Mouse (Mus musculus) liver, embryonic 15.5 days (tissue): ENCODE measurements around the gene Rap2a. TPM values are rescaled to one million over a fixed set of nuclear protein-coding genes. Genes with fewer than 3 reads are reported as not detected.

ENCODE experiments used
- ATAC-seq: fragments of 200-750 bp; cut with Nextera tagmentation; 2 replicates; pipeline ENCODE4 v1.8.0; 2017; ENCODE audit warnings: moderate number of reproducible peaks, mild to moderate bottlenecking, moderate library complexity; ENCODE audit not compliant: insufficient read depth
- H3K27ac ChIP-seq: fragments of 300-500 bp; sonication (generic); replicated peaks from 2 replicates; pipeline ENCODE4 v1.5.1; 2015; ENCODE audit warnings: mild to moderate bottlenecking, inconsistent platforms
- H3K27me3 ChIP-seq: fragments of 300-500 bp; sonication (generic); 2 replicates; pipeline ENCODE4 v1.6.1; 2015; ENCODE audit warnings: mild to moderate bottlenecking, inconsistent platforms
- H3K36me3 ChIP-seq: fragments of 300-500 bp; sonication (generic); replicated peaks from 2 replicates; pipeline ENCODE4 v1.6.1; 2015; ENCODE audit warnings: moderate library complexity, mild to moderate bottlenecking, inconsistent platforms
- H3K4me1 ChIP-seq: fragments of 300-500 bp; sonication (generic); replicated peaks from 2 replicates; pipeline ENCODE4 v1.6.1; 2015; ENCODE audit warnings: inconsistent platforms
- H3K4me2 ChIP-seq: fragments of 300-500 bp; sonication (generic); 2 replicates; pipeline ENCODE4 v1.6.1; 2015; ENCODE audit warnings: moderate library complexity, mild to moderate bottlenecking, inconsistent platforms
- H3K4me3 ChIP-seq: fragments of 300-500 bp; sonication (generic); replicated peaks from 2 replicates; pipeline ENCODE4 v1.5.1; 2015; ENCODE audit warnings: mild to moderate bottlenecking, inconsistent platforms
- H3K9ac ChIP-seq: fragments of 300-500 bp; sonication (generic); 2 replicates; pipeline ENCODE4 v1.6.1; 2015; ENCODE audit warnings: moderate library complexity, mild to moderate bottlenecking, inconsistent platforms
- H3K9me3 ChIP-seq: fragments of 300-500 bp; sonication (generic); replicated peaks from 2 replicates; pipeline ENCODE4 v1.6.1; 2016; ENCODE audit warnings: inconsistent platforms
- WGBS: fragments of 180-500 bp; shearing (Covaris S2); methylation state at CpG from one replicate; pipeline ENCODE4 v1.1.7; 2015; ENCODE audit warnings: mixed read lengths; ENCODE audit not compliant: insufficient replicate concordance; 5-methylcytosine and 5-hydroxymethylcytosine counted together
- polyA plus RNA-seq: library from polyadenylated mRNA; unstranded; fragments of >200 nt; fragmentation: Nextera tagmentation; extraction: Ambion mirVana; gene quantifications from 2 replicates; pipeline ENCODE4 v1.2.1, GENCODE M21; 2015

Rap2a gene
- 2.5 and 2.8 TPM in 2 replicates for polyA plus RNA-seq

- Histone ChIP-seq H3K27ac (peak within 1 kb of the TSS; percentile 92), H3K4me2 (peak within 1 kb of the TSS; percentile 92), H3K27me3 (peaks cover 23% of the 10 kb centered on the region), H3K4me3 (peak within 1 kb of the TSS; percentile 70), H3K36me3 (no peaks in the 10 kb centered on the region), H3K9ac (peak within 1 kb of the TSS; percentile 68), H3K4me1 (peaks cover 33% of the 10 kb centered on the region), H3K9me3 (no peaks in the 10 kb centered on the region)
- ATAC-seq: peak; percentile 81
- under 1% methylated on average over 76 of the region's 78 CpGs for WGBS
Measured at GRCm38 (mm10) chr14:120477982-120478568, at the start of gene Rap2a. Gene Rap2a (plus strand): TSS chr14:120478444.

- Histone ChIP-seq H3K27me3 (no peaks in the 10 kb centered on the region), H3K4me1 (no peaks in the 10 kb centered on the region), H3K27ac (no peak overlapping the region), H3K9me3 (no peaks in the 10 kb centered on the region), H3K4me3 (no peak overlapping the region), H3K36me3 (peaks cover 26% of the 10 kb centered on the region), H3K9ac (no peak overlapping the region), H3K4me2 (no peak overlapping the region)
- no peak for ATAC-seq
- WGBS: 57% methylated on average over 5 of the region's 5 CpGs
Measured at GRCm38 (mm10) chr14:120428497-120428896, 49.7 kb upstream of the Rap2a start.

GRCm38 (mm10) chr14:120432773-120433172 is 45.5 kb upstream of the Rap2a start:
- ATAC-seq: no peak

GRCm38 (mm10) chr14:120433931-120434398 is 44.3 kb upstream of the Rap2a start:
- H3K27me3 ChIP-seq: no peaks in the 10 kb centered on the region
- no peak overlapping the region for H3K9ac ChIP-seq
- H3K4me1 ChIP-seq: no peaks in the 10 kb centered on the region
- WGBS: 54% methylated on average over 8 of the region's 8 CpGs
- H3K27ac ChIP-seq: no peak overlapping the region
- no peak overlapping the region for H3K4me2 ChIP-seq
- H3K4me3 ChIP-seq: no peak overlapping the region
- H3K9me3 ChIP-seq: no peaks in the 10 kb centered on the region
- ATAC-seq: no peak
- H3K36me3 ChIP-seq: no peaks in the 10 kb centered on the region

More at GRCm38 (mm10) chr14:120432773-120433172, 45.5 kb upstream of the Rap2a start:
- Histone ChIP-seq H3K27me3 (no peaks in the 10 kb centered on the region), H3K4me3 (no peak overlapping the region), H3K4me1 (no peaks in the 10 kb centered on the region), H3K9ac (no peak overlapping the region), H3K9me3 (no peaks in the 10 kb centered on the region), H3K27ac (no peak overlapping the region), H3K4me2 (no peak overlapping the region), H3K36me3 (no peaks in the 10 kb centered on the region)

DNA sequence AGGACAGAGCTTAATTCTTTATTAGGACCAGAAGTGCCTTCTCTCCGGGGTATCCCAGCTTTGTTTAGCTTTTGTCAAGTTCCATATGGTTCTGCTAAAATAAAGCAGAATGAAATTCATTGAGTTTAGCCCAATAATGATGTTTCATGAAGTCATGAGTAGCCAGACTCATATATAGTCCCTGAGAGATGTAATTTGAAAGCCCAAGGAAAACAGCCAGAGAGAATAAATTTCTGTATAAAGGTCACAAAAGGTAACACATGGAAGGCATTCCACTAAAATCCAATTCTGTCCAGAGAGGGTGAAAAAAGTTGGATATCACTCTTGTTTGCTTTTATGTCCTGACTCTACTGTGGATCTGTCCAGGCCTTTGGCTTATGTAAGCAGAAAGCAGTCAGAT is 43.4 kb upstream of the Rap2a start:
- Histone ChIP-seq H3K4me3 (no peak overlapping the region), H3K4me1 (no peaks in the 10 kb centered on the region), H3K4me2 (no peak overlapping the region), H3K9ac (no peak overlapping the region), H3K27me3 (no peaks in the 10 kb centered on the region), H3K9me3 (no peaks in the 10 kb centered on the region), H3K36me3 (no peaks in the 10 kb centered on the region), H3K27ac (no peak overlapping the region)
- no peak for ATAC-seq
- WGBS: 69% methylated on average over 1 of the region's 1 CpGs

- Histone ChIP-seq H3K4me3 (no peak overlapping the region), H3K27ac (no peak overlapping the region), H3K9ac (no peak overlapping the region), H3K36me3 (no peaks in the 10 kb centered on the region), H3K27me3 (no peaks in the 10 kb centered on the region), H3K4me2 (no peak overlapping the region), H3K4me1 (no peaks in the 10 kb centered on the region), H3K9me3 (no peaks in the 10 kb centered on the region)
- no peak for ATAC-seq
Measured at GRCm38 (mm10) chr14:120440716-120441115, 37.5 kb upstream of the Rap2a start.

GRCm38 (mm10) chr14:120441256-120441655 is 37.0 kb upstream of the Rap2a start:
- WGBS: 60% methylated on average over 4 of the region's 4 CpGs
- Histone ChIP-seq H3K9ac (no peak overlapping the region), H3K4me3 (no peak overlapping the region), H3K4me1 (no peaks in the 10 kb centered on the region), H3K27ac (no peak overlapping the region), H3K36me3 (no peaks in the 10 kb centered on the region), H3K4me2 (no peak overlapping the region), H3K27me3 (no peaks in the 10 kb centered on the region), H3K9me3 (no peaks in the 10 kb centered on the region)
- no peak for ATAC-seq

- no peak overlapping the region for H3K27ac ChIP-seq
- H3K9me3 ChIP-seq: no peaks in the 10 kb centered on the region
- no peaks in the 10 kb centered on the region for H3K27me3 ChIP-seq
- H3K9ac ChIP-seq: no peak overlapping the region
- no peak overlapping the region for H3K4me3 ChIP-seq
- no peak overlapping the region for H3K4me2 ChIP-seq
- H3K4me1 ChIP-seq: no peaks in the 10 kb centered on the region
- no peaks in the 10 kb centered on the region for H3K36me3 ChIP-seq
- ATAC-seq: no peak
- 77% methylated on average over 13 of the region's 13 CpGs for WGBS
Measured at GRCm38 (mm10) chr14:120441836-120442235, 36.4 kb upstream of the Rap2a start.

GRCm38 (mm10) chr14:120454221-120454620 is 24.0 kb upstream of the Rap2a start:
- Histone ChIP-seq H3K27me3 (no peaks in the 10 kb centered on the region), H3K9ac (no peak overlapping the region), H3K36me3 (no peaks in the 10 kb centered on the region), H3K4me1 (no peaks in the 10 kb centered on the region), H3K4me2 (no peak overlapping the region), H3K4me3 (no peak overlapping the region), H3K9me3 (0 out of 2 replicates have a peak, but pooled peaks cover 2% of the 10 kb centered on the region), H3K27ac (no peak overlapping the region)
- no peak for ATAC-seq
- WGBS: 70% methylated on average over 7 of the region's 7 CpGs

DNA sequence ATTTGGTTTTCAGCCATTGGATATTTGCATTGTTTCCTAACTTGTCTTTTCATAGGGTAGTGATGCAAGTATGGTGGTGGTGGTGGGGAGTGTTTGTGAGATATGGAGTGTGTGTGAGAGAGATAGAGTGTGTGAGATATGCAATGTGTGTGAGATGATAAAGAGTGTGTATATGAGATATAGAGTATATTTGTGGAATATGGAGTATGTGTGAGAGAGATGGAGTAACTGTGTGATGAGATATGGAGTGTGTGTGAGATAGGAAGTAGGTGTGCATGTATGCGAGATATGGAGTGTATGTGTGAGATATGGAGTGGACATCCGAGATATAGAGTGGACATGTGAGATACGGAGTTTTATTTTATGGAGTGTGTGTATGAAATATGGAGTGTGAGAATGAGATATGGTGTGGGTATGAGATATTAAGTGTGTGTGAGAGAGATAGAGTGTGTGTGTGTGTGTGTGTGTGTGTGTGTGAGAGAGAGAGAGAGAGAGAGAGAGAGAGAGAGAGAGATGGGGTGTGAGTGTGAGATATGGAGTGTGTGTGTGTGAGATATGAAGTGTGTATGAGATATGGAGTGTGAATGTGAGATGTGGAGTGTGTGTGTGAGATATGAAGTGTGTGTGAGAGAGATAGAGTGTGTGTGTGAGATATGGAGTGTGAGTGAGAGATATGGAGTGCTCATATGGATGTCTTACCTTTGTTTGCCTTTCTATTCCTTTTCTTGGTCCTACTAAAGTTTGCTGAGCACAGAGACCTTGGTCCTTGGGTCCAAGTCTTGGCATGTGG is 14.1 kb upstream of the Rap2a start:
- WGBS: 63% methylated on average over 3 of the region's 3 CpGs
- H3K27ac ChIP-seq: no peak overlapping the region
- H3K9ac ChIP-seq: no peak overlapping the region
- no peak overlapping the region for H3K4me2 ChIP-seq
- H3K4me3 ChIP-seq: no peak overlapping the region
- no peaks in the 10 kb centered on the region for H3K9me3 ChIP-seq
- no peaks in the 10 kb centered on the region for H3K27me3 ChIP-seq
- no peaks in the 10 kb centered on the region for H3K4me1 ChIP-seq
- ATAC-seq: no peak
- H3K36me3 ChIP-seq: no peaks in the 10 kb centered on the region

- Histone ChIP-seq H3K4me1 (no peaks in the 10 kb centered on the region), H3K27ac (no peak overlapping the region), H3K9me3 (no peaks in the 10 kb centered on the region), H3K27me3 (no peaks in the 10 kb centered on the region), H3K4me3 (no peak overlapping the region), H3K4me2 (no peak overlapping the region), H3K9ac (no peak overlapping the region), H3K36me3 (no peaks in the 10 kb centered on the region)
- ATAC-seq: no peak
- WGBS: 62% methylated on average over 4 of the region's 4 CpGs
Measured at GRCm38 (mm10) chr14:120466816-120467215, 11.4 kb upstream of the Rap2a start.
